Mouse (Mus musculus) megakaryocyte, embryonic 14.5 days (primary cell): ENCODE data around the gene Bak1.

ENCODE experiments used
- FLI1 ChIP-seq: IDR thresholded peaks from 2 replicates; pipeline ENCODE4 v1.6.1; 2012; ENCODE audit warnings: low read length, inconsistent platforms, mixed read lengths
- GATA1 ChIP-seq: IDR thresholded peaks from 3 replicates; pipeline ENCODE4 v1.6.1; 2012; ENCODE audit warnings: mixed read lengths, low read length, inconsistent platforms, borderline replicate concordance

GRCm38 (mm10) chr17:27041787-27042055, 12.9 kb upstream of the Bak1 start:
- no peak for TF ChIP-seq GATA1
- no peak for TF ChIP-seq FLI1
